Mouse (Mus musculus): Measurements from ENCODE around the gene Mrpl28.
"Not testable (repeated sequence)": the region's sequence is repeated elsewhere in the genome, so short reads cannot be mapped to it uniquely, and the experiment has no call there.

Mrpl28 gene

DNA sequence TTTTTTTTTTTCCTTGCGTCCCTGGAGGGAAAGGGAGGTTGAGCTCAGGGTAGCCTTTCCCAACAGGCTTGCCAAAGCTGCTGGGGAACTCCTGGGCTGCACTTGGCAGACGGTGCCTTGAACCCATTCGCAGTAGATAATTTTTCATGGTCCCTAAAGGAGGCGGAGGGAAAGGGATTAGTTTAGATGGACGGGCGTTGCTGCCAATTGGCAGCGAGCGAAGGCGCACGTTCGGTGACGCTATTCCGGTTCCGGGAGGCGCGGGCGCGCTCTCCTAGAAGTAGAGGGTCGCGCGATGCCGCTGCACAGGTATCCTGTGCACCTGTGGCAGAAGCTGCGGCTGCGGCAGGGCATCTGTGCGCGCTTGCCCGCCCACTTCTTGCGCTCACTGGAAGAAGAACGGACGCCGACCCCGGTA is at the start of gene Mrpl28:
Gene Mrpl28 (plus strand): TSS at position 234 of the 418 bp plus-strand sequence.
- peak; percentile 90 to 92 for DNase-seq

DNA sequence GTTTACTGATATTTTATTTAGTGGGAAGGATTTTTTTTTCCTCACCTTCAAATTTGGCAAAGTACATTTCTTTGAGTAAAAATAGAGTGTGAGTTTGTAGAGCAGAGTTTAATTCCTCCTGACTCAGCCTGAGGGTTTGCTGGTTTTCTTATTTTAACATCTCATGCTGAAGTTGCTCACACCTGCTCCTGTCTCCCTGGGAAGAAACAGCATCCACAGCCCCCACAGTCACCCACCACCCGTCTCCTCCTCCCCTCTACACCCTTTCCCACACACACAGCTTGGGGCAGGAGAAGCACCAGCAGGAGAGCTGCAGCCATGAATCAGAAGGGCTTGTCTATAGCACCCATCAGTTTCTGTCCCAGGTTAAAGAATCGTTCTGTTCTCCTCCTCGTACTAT is 48.1 kb upstream of the Mrpl28 start:
- DNase-seq = no peak

DNA sequence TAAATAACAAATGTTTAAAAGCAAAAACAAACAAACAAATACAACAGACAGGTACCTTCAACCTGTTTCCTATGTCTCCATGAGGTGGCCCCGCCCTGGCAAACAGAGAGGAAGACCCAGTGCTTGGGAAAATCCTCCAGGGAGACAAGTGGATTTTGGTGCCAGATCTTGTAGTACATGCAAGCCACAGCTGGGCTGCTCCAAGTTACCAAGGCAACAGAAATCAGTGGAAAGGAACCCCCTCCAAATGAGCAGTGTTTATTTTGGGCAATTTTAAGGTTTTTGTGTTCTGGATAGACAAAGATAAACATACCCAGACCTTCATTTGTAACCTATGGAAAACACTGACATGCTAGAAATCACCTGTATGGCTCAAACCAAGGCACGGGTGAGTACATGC is 44.4 kb upstream of the Mrpl28 start:
- no peak for DNase-seq

DNA sequence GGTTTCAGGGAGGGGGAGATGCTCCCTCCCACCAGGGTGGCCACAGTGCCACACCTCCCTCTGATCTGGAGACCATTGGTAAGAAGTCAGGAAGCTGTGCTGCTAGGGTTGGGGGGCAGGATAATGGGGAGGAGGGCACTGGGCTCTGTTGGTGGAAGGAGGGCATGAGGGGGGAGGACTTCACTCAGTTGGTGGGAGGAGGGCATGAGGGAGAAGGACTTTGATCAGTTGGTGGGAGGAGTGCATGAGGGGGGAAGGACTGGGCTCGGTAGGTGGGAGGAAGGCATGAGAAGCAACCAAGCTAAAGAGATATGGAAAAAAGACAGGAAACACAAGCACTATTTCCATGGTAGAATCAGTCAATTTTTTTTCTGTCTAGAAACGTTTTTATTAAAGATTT is 42.4 kb upstream of the Mrpl28 start:
- no peak for DNase-seq

DNA sequence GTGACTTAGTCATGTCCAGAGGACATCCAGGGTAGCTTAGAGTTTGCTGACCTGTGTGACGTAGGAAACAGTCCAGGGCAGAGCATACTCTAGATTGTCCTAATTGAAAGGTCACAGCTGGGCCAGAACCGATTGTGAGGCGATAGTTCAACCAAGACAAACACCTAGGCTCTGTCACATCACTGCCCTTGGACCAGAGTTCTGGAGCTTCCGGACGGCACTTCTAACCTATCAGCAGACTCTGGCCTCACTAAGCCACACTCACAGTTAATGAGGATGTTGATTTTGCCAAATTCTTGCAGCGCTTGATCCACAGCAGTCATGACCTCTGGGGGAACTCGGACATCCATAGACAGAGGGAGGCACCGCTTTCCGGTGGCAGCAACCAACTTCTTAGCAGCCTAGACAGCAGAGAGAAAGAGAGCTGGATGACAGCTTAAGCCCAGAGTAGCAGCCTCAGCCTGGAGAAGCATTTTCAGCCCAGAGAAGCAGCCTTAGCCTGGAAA is 36.2 kb upstream of the Mrpl28 start:
- DNase-seq = no peak

DNA sequence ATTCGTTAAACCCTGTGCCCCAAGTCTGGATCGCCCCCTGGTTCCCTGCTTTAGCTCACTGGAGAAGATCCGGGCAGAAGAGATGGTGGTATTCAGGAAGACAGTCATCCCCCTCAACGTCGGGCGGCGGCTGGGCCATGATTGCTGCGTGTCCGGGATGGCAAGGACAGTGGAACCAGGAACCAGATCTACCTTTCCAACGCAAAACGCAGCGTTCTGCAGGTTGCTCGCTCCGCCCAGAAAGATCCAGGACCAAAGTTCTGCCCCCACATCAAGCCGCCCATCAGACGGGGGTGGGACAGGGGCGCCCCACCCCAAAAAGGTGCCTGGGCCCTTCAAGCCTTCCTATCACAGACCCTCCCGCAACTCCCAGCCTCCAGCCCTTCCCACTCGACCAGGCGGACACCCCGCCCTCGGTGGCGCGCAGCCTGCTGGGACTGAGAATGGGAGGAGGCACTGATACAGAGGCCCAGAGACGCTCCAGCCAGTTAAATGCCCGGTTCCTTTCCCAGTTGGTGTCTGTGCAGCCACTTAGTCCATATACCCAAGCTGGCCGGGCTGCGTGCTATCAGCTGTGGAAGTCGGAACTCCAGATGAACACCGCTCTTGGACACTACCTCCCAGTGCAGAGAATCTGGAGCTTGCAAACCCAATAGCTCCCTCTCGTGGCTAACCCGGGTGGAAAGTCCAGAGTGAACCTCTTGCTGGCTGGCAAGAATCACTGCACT is 33.2 kb upstream of the Mrpl28 start, which contains the start of gene Decr2:
Gene Decr2 (minus strand): TSS at position 433 of the 728 bp plus-strand sequence.
- DNase-seq = peak; percentile 92 to 95

DNA sequence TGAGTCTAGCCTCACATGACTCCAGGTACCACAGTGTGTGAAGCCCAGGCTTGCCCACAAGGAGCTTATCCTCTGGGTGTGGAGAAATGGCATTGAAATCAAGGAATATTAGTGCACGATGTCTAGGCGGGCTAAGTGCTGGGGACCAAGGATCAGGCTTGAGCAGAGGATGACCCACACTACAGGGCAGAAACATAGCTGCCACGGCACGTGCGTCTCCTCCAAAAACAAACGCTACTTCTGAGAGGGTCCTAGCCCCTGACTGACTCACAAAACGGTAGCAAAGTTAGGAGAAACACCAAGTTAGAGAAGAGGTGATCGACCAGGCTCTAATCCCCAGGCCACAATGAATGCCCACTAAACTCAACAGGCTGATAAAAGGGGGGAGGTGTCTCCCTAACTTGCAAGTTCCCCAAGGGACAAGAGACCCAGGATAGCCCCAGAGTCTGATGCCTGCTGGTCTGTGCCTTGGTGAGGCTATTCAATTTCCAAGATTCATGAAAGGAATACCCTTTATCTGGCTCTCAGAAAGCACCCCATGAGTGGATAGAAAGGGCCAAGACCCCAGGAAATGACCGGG is 28.7 kb upstream of the Mrpl28 start:
- DNase-seq = no peak

DNA sequence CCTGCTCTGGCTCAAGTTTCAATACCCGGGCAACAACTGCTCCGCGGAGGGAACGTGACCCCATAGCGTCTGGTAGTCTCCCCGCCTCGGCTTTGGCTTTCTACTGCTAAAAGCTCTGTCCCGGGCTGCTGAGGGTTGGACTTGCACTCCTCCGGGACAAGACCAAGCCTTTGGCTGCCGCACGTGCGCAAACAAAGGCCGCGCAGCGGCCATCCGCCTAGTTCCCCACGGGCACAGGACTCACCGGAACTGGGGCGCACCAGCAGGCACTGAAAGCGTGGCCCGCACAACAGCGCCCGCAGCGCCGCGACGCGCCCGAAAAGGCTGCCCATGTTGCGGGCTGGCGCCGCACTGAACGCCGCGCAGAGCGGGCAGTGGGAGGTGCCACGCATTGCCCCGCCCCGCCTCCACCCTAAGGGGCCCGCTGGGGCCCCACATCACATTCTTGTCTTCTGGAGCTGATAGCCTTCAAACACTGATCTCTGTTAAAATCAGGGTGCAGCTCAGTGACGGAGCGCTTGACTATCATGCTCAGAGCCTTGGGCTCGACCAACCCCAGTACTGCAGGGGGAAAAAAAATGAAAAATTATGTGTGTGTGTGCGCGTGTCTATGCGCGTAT is 28.1 kb upstream of the Mrpl28 start, which contains the start of gene Nme4:
Gene Nme4 (minus strand): TSS at position 482 of the 620 bp plus-strand sequence.
- DNase-seq = peak in 1 of 2 experiments; percentile 40

DNA sequence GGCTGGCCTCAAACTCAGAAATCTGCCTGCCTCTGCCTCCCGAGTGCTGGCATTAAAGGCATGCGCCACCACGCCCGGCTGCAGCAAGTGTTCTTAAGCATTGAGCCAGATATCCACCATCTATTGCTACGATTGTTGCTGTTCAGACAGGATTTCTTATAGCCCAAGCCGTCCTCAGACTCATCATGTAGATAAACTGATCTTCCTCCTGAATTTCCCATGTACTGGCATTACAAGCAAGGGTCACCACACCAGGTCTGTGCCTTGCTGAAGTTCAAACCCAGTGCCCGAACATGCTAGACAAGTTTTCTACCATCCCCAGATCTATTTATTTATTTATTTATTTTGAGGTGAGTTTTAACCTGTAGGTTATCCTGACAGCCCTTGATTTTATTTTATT is 24.8 kb upstream of the Mrpl28 start:
- DNase-seq = no peak

DNA sequence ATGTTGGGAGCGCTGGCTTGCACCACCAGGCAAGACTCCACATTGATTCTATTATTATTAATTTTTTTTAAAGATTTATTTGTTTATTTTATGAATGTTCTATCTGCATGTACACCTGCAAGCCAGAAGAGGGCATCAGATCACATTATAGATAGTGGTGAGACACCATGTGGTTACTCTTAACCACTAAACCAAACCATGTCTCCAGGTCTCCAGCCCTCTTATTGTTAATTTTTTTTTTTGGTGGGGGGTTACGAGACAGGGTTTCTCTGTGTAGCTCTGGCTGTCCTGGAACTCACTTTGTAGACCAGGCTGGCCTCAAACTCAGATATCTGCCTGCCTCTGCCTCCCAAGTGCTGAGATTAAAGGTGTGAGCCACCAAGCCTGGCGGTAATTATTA is 24.0 kb upstream of the Mrpl28 start:
- DNase-seq = peak in 1 of 2 experiments; percentile 21

DNA sequence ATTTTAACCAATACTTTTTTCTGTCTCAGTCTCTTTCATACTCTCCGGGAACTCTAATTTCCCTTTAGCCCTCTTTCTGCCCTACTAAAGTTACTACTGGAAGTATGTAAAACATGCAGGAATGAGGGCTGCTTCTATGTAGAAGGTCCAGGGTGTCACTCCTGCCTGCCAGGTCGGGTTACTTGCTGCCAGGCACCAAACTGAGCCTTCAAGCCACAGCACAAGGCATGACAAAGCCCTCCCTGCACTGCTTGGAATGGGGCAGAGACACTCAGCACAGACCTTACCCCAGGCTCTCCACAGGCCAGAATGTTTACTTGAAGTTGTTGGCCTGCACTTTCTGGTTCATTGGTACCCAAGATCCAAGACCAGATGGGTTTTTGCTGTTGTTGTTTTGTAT is 23.1 kb upstream of the Mrpl28 start:
- DNase-seq = no peak

DNA sequence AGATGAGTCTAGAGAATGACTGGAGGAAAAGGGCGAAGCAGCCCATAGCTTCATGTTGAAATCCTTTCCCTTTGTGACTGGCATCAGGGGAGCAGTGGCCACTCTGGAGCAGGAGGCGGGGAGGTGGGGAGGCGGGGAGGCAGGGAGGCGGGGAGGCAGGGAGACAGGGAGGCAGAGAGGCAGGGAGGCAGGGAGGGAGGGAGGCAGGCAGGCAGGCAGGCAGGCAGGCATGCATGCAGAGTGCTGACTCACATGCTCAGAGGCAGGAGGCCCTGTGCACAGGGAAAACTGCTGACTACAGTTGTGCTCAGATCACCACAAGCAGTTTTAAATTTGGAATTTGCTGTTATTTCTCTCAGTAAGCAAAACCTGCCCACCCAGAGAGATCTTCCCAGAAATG is 21.8 kb upstream of the Mrpl28 start:
- peak; percentile 79 to 85 for DNase-seq

DNA sequence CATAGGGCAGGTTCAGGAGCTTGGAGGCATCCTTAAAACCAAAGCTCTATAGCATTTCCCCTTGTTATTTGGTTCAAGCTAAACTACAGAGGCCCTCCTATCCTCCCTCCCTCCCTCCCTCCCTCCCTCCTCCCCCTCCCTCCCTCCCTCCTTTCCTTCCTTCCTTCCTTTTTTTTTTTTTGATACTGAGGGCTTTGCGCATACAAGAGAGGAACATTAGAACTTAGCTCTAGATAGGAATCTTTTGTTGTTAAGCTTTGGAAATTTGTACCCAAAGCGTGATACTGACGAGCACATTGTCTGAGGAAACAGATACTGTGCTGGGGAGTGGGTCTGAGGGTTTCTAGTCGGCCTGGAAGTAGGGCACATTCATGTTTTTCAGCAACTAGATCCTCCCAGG is 17.7 kb upstream of the Mrpl28 start:
- DNase-seq = no peak

DNA sequence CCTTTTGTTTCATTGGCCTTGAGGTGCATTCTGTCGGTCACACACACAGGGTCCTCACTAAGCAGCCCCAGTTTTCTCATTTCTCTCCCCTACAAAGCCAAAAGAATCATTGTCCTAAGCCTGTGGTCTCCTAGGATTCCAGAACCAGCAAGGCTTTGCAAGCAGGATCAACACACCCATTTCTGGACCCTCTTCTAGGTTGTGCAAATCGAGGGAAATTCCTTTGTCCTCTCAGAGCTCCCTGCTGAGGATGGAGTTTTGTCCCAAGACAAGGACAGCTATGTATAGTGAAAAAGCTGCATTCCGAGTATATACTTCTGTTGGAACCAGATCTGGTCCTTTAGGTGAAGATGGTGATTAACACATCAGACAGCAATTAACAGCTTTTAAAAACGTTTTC is 13.1 kb upstream of the Mrpl28 start:
- no peak for DNase-seq

DNA sequence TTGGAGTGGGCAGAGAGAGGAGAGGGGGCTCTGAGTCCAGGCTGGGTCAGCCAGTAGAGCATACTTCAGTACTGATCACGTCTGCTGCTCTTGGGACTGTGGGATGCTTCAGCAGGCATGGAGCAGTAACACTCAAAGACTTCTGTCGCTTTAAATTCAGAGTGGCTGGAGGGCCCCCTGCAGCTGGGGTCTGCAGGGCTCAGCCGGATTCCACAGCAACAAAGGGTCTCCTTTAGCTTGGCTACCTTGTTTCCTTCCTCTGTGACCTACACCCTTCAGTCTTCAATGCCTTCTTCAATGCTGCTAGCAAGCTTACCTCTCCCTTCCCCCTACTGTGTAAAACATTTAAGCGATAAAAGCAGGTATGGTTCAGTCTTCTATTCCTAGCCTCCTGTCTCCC is 12.3 kb upstream of the Mrpl28 start:
- DNase-seq = no peak

DNA sequence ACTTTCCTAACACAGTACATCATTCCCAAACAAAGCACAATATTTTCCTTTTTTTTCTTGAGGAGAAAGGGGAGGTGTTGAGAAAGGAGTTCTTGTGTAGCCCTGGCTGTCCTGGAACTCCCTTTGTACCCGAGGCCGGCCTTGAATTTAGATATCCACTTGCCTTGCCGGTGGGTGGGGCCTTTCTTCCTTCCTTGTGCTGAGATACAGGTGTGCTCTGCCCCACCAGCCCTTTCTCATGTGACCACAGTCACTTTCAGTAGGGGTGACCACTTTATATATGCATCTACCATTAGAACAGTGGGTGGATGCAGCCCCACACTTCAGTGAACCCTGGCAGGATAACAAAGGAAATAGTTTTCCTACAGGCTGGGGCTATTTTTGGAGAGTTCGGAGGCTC is 11.6 kb upstream of the Mrpl28 start:
- DNase-seq = no peak

DNA sequence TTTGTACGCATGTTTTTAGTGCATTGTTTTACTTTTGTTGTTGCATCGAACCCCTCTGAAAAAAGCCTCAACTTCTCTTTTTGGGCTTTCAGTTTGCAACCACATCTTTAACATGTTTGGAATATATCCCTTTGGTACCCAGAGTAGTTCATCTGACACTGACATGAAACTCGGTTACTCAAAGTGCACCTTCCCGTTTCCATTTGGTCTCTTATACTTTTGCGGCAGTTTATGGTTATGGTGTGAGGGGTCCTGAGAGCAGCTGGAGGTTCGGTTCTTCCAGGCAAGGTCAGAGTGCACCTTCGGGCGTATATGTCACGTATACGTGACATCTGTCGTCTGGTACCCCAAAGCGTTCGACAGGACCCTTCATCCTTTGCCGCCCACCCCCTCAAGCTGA is 10.5 kb upstream of the Mrpl28 start:
- no peak for DNase-seq

DNA sequence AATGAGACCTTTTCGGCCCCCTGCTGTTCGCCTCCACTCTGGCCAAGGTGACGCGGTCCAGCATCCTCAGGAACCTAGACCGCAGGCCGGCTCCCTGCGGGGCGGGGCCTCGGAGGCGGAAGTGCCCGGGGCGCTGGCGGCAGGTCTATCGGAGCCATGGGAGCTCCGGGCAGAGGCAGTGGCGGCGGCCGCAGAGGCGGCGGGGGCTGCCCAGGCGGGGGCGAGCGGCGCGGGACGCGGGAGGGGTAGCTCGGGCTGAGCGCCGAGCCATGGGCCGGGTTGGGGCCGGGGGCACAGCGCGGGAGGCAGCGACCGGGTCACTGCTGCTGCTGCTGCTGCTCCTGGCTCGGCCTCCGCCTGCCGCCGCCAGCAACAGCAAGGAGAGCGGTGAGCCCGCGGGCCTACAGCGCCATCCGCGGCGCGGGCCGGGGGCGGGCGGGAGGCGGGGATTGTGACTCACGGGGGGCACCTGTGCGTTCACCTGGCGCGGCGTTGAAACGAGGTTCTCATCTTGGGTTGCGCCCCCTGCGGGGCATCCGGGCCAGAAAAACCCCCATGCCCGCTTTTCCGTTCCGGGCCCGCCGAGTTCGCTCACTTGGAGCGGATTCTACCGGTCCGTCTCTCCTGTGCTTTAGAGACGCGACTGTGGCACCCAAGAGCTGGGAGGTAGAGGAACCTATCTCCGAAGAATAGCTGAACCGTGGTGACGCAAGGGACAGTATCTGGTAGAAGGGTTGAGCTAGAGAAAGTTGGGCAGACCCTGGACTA is 9.9 kb upstream of the Mrpl28 start, which contains the start of gene Tmem8:
Gene Tmem8 (plus strand): TSS at position 119 of the 768 bp plus-strand sequence.
- peak; percentile 83 to 84 for DNase-seq

DNA sequence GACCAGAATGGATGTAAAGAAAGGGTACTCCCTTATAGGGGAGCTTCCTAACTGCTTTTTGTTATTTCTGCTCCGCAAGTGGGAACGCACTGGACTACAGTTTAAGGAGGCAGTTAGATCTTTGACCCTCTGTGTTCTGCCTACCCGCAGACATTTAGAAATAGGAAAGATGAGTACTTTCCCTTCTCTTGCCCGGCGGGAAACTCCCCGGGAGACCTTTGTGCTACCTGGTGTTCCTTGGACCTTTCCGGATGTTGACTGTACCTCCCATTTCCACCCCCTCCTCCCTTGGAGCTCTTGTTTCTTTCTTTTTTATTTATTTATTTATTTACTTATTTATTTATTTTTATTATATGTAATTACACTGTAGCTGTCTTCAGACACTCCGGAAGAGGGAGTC is 9.2 kb upstream of the Mrpl28 start:
- DNase-seq = peak; percentile 80 to 82

DNA sequence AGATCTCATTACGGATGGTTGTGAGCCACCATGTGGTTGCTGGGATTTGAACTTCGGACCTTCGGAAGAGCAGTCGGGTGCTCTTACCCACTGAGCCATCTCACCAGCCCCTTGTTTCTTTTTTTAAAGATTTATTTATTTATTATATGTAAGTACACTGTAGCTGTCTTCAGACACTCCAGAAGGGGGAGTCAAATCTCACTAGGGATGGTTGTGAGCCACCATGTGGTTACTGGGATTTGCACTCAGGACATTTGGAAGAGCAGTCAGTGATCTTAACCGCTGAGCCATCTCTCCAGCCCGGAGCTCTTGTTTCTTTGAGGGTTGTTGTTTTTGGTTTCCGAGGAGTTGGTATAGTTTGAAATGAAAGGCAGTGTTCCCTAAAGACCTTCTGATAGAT is 8.8 kb upstream of the Mrpl28 start:
- DNase-seq = not testable (repeated sequence)

DNA sequence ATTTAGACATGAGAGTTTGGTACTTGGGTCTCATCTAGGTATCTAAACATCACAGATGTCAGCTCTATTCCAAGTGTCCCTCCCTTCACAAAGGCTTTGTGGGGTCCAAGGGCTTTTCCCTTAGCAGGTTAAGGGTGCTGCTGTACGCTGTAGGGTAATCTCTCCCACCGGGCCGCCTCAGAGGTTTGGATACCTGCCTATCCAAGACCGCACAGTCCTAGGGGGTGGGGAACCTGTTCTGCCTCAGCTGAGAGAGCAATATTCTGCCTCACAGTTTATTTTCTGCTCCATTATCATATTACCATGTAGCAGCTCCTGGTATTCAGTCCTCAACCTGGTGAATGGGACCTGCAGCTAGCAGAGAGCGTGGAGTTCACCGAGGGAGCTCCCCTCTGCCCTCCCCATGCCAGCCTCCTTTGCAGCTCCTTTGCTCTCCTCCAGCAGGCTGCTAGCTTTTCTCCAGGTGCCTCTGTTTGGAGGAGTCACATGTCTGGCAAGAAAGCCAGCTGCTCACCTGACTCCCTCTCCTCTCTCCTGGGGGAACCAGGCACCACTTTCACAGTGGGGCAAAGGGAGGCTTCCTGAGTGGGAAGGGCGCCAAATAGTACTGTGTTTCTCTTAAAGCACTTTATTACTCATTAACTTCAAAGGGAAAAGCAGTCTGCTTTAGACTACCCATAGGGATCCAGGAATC is 7.9 kb upstream of the Mrpl28 start:
- DNase-seq = peak; percentile 93 to 96

DNA sequence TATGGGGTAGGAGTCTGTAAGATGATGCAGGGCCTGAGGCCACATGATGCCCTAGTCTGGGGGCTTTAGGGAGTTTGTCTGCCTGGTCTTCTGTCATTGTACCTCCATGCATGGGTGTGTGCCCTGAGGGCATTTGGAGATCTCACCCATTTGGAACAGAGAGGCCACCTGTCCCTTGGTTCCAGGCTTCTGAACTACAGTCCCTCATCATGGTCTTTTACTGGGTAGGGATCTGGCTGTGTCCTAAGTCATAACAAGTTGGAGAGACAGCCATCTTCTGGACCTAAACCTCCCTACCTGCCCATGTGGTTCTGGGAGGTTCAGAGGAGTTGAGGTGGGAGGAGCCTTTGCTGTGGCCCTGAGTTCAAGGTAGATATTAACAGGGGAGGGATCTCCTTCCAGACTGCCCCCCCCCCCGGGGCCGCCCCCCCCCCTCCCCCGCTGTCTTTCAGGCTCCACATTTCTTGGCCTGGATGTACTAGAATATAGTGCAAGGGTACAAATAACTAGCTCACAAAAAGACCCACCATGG is 7.3 kb upstream of the Mrpl28 start:
- DNase-seq = peak; percentile 68 to 80

All from kidney, adult 8-10 months (tissue).